Mouse (Mus musculus) C2C12 (cell line): ENCODE measurements at regions not wholly inside any gene's neighbourhood (a gene's known extent, or its start where the extent isn't known, plus 50 kb on each side); places are given as distances from the start of the nearest gene placed in this dataset.
A peak's percentile ranks its signal among the peaks of the same experiment; 100 is the strongest.

ENCODE experiments used
- H3K27me3 ChIP-seq: one replicate; pipeline ENCODE4 v1.6.1; 2011; ENCODE audit not compliant: control insufficient read depth, insufficient read depth, insufficient read length
- H3K36me3 ChIP-seq: one replicate; pipeline ENCODE4 v1.6.1; 2011; ENCODE audit not compliant: control insufficient read depth, insufficient read depth
- H3K4me3 ChIP-seq: one replicate; pipeline ENCODE4 v1.5.1; 2011; ENCODE audit warnings: mild to moderate bottlenecking, control low read depth; ENCODE audit not compliant: poor library complexity, insufficient read depth, severe bottlenecking
- H3K79me2 ChIP-seq: one replicate; pipeline ENCODE4 v1.6.1; 2011; ENCODE audit not compliant: control insufficient read depth, insufficient read depth
- H3K79me3 ChIP-seq: one replicate; pipeline ENCODE4 v1.6.1; 2011; ENCODE audit warnings: low read depth, control low read depth
- H3ac ChIP-seq: one replicate; pipeline ENCODE3; 2011; ENCODE audit warnings: low read depth; ENCODE audit not compliant: control insufficient read depth, insufficient read length
- CEBPB ChIP-seq: IDR thresholded peaks from one replicate; pipeline ENCODE4 v1.6.1; 2011; ENCODE audit warnings: low read depth, mild to moderate bottlenecking, control low read depth, moderate library complexity
- CTCF ChIP-seq: IDR thresholded peaks from one replicate; pipeline ENCODE4 v1.5.1; 2011; ENCODE audit not compliant: control insufficient read depth, insufficient read depth, insufficient read length
- FOSL1 ChIP-seq: IDR thresholded peaks from one replicate; pipeline ENCODE4 v1.8.0; 2011; ENCODE audit warnings: mild to moderate bottlenecking, low read length; ENCODE audit not compliant: poor library complexity, insufficient read depth, severe bottlenecking
- MAX ChIP-seq: IDR thresholded peaks from one replicate; pipeline ENCODE4 v1.6.1; 2011; ENCODE audit warnings: mild to moderate bottlenecking, control low read depth
- MYOD1 ChIP-seq: IDR thresholded peaks from one replicate; pipeline ENCODE4 v1.6.1; 2011; ENCODE audit warnings: low read depth; ENCODE audit not compliant: control insufficient read depth, insufficient read length
- MYOG ChIP-seq: IDR thresholded peaks from one replicate; pipeline ENCODE4 v1.6.1; 2011; ENCODE audit not compliant: control insufficient read depth, insufficient read length; ENCODE audit errors: extremely low read depth
- USF1 ChIP-seq: IDR thresholded peaks from one replicate; pipeline ENCODE4 v1.6.1; 2011; ENCODE audit warnings: low read depth, mild to moderate bottlenecking, control low read depth, moderate library complexity

DNA sequence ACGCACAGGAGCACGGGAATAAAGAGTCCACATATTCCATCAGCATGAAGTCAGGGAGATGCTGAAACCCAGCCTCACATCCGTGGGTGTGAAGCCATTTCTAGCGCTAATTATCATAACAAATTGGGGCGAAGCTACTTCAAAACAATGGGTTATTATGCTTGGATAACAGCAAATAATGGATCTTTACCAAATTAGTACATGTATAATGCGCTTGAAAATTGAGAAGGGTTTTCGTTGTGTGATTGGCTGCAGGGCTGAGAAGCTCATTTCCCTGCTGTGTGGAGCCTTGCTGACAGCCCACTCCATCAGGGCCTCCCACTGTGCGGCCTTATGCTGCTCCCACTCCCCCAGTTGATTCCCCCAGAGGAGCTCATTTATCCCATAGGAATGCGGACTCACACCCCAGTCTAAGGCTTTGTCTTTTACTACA, 597.7 kb downstream of the Ets1 start:
- no peaks in the 10 kb centered on the region for H3K27me3 ChIP-seq
- H3K4me3 ChIP-seq: no peak overlapping the region
- H3ac ChIP-seq: no peak overlapping the region
- no peaks in the 10 kb centered on the region for H3K79me3 ChIP-seq
- no peaks in the 10 kb centered on the region for H3K36me3 ChIP-seq
- no peaks in the 10 kb centered on the region for H3K79me2 ChIP-seq
- TF ChIP-seq FOSL1 (no peak), USF1 (no peak)

- no peak overlapping the region for H3K4me3 ChIP-seq
- no peaks in the 10 kb centered on the region for H3K27me3 ChIP-seq
- no peak overlapping the region for H3ac ChIP-seq
- H3K79me2 ChIP-seq: no peaks in the 10 kb centered on the region
- H3K79me3 ChIP-seq: no peaks in the 10 kb centered on the region
- no peaks in the 10 kb centered on the region for H3K36me3 ChIP-seq
- TF ChIP-seq CEBPB (no peak), MYOD1 (peak; percentile 66)
Observed at GRCm38 (mm10) chr9:33238190-33238589, 602.2 kb downstream of the Ets1 start.

- no peak overlapping the region for H3K4me3 ChIP-seq
- TF ChIP-seq MAX: no peak
- TF ChIP-seq MYOG: no peak
- TF ChIP-seq USF1: no peak
- no peak for TF ChIP-seq FOSL1
- no peak for TF ChIP-seq CTCF
- TF ChIP-seq MYOD1: no peak
- TF ChIP-seq CEBPB: no peak
- no peaks in the 10 kb centered on the region for H3K36me3 ChIP-seq
- no peaks in the 10 kb centered on the region for H3K27me3 ChIP-seq
- H3K79me3 ChIP-seq: no peaks in the 10 kb centered on the region
- H3ac ChIP-seq: no peak overlapping the region
- H3K79me2 ChIP-seq: no peaks in the 10 kb centered on the region
Observed at GRCm38 (mm10) chr9:33238846-33239245, 602.8 kb downstream of the Ets1 start.

GRCm38 (mm10) chr9:33240506-33240905, 604.5 kb downstream of the Ets1 start:
- Histone ChIP-seq H3ac (no peak overlapping the region), H3K79me3 (no peaks in the 10 kb centered on the region), H3K79me2 (no peaks in the 10 kb centered on the region), H3K36me3 (no peaks in the 10 kb centered on the region), H3K4me3 (no peak overlapping the region), H3K27me3 (no peaks in the 10 kb centered on the region)
- no peak for TF ChIP-seq MYOD1
- no peak for TF ChIP-seq CEBPB
- no peak for TF ChIP-seq CTCF
- no peak for TF ChIP-seq USF1
- TF ChIP-seq MAX: no peak
- no peak for TF ChIP-seq MYOG
- TF ChIP-seq FOSL1: no peak

DNA sequence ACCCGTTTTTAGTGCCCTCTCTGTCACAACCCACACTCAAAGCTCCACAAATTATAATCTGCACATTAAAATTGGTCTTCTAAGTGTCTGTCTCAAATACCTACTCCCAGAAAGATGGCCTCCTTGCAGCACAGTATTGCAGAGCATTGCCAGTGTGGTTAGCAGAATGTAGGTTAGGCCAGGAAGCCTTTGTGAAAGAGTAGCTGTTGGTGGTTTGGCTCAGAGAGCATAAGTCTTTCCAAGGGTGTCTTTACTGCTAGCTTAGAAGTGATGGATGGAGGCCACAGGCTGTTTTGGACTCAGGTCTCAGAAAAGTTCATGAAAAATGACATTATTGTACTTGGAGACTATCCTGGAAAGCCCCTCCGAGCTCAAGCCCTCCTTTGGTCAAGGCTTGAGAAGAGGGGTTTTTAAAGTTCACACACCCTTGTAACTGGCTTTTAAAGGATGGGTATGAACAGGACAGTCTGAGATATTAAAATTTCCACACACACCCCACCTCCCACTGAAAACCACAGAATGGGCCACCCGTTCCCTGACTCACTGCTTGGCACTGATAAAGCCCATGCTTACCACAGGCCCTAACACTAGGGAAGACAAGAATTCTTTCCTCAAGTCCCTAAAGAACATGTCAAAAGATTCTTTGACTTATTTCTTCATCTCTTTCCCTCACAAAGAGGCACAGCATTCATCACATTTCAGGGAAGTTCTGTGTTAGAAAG, 605.1 kb downstream of the Ets1 start:
- H3K79me3 ChIP-seq: no peaks in the 10 kb centered on the region
- no peak overlapping the region for H3ac ChIP-seq
- H3K36me3 ChIP-seq: no peaks in the 10 kb centered on the region
- TF ChIP-seq MYOG: no peak
- TF ChIP-seq USF1: no peak
- TF ChIP-seq MYOD1: no peak
- peak; percentile 4 for TF ChIP-seq FOSL1
- TF ChIP-seq MAX: no peak
- TF ChIP-seq CTCF: no peak
- TF ChIP-seq CEBPB: no peak
- no peaks in the 10 kb centered on the region for H3K79me2 ChIP-seq
- no peak overlapping the region for H3K4me3 ChIP-seq
- H3K27me3 ChIP-seq: no peaks in the 10 kb centered on the region

DNA sequence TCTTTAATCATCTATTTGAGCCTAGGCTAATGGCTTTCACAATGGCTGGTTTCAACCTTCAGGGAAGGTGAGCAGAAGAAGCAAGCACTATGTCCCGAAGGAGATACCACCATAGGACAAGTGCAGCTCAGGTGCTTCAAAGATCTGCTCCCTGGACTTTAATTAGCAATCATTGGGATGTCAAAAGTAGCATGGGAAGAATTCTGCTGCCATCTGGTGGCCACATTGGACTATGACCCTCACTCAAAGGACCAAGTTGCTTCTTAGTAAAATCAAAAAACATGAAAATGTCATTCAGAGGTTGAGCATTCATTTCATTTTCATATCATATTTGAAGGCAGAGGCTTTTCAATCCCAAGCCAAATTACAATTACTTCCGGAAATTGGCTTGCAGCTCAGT, 610.9 kb downstream of the Ets1 start:
- Histone ChIP-seq H3K79me2 (no peaks in the 10 kb centered on the region), H3K36me3 (no peaks in the 10 kb centered on the region), H3K79me3 (no peaks in the 10 kb centered on the region), H3K27me3 (no peaks in the 10 kb centered on the region), H3ac (no peak overlapping the region), H3K4me3 (no peak overlapping the region)
- no peak for TF ChIP-seq MAX
- TF ChIP-seq CTCF: peak; percentile 26
